Mouse (Mus musculus) thymus, postnatal 4 days (tissue): ENCODE data around the gene 9530003J23Rik.
"Not testable (repeated sequence)": the region's sequence is repeated elsewhere in the genome, so short reads cannot be mapped to it uniquely, and the experiment has no call there.

ENCODE experiments used
- DNase-seq: peaks from one replicate; pipeline ENCODE4 v3.0.0; 2021

9530003J23Rik gene

DNA sequence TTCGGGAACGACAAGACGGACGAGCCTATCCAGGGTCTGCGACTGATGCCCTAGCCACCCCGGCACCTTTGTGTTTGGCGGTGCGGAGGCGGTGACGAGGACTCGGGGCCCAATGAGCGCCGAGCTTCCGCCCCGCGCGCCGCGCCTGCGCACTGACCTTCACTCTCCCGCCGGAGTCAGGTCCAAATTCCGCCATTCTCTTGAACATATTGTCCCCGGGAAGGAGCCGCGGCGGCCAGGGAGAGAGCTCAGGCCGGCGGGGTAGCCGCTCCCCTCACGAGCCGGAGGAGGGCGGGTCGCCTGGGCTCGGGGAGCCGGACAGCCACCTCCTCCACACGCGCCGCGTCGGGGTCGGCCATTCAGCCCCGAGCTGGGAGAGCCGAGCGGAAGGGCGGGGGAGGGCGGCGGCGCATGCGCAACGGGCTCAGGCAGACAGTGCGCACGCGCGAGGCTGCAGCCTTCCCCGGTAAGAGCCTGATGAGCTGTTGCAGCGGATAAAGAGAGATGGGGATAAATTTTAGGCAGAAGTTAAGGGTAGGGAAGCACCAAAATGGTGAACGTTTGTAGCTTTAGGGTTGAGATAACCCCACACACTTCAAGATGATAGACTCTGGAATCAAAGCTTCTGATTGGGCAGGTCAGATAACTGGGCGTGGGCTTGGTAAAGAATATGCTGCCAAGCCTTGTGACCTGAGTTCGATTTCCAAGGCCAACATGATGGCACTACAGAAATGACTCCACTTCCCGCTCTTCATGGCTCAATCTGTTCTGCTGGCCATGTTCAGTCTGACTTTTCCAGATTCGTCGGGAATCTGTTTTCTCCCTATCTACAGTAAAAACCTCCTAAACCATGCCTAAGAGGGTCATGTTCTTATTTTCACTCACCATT lies 14.2 kb downstream of the 9530003J23Rik start, which contains the start of gene Yeats4:
Gene Yeats4 (minus strand): TSS at position 406 of the 889 bp plus-strand sequence.
- peak; percentile 98 for DNase-seq

DNA sequence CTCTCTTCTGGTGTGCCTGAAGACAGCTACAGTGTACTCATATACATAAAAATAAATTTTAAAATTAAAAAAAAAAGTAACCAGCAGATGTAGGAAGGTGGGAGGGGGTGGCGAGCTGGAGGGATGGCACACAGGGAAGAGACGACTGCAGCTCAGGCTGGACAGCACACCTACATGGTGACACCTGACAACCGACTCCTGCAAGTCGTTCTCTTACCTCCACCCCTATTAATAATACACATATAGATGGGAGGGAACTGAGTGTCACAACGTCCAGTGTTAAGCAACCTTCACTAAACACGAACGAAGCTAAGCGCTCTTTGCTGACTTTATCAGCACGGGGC lies 14.8 kb downstream of the 9530003J23Rik start:
- no peak for DNase-seq

- DNase-seq = no peak
Measured at GRCm38 (mm10) chr10:117222821-117223220, 15.7 kb downstream of the 9530003J23Rik start.

DNA sequence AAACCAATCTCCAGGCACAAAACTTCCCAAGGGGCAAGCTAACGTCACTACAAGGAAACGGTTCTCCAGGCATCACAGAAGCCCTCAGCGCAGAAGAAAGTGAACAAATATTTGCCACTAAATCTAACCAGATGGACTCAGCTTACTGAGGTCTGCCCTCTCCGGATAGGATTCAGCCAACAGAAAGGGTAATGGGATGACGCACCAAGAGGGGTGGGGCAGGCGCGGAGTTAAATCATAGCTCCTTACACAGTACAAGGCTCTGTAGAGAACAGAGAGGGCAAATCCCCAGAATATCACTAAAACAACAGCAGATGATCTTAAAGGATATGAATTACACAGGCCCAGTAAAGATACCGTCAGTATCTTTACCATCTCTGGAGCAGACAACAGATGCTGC lies 20.2 kb downstream of the 9530003J23Rik start:
- no peak for DNase-seq

- DNase-seq = no peak
Measured at GRCm38 (mm10) chr10:117217246-117217840, 21.2 kb downstream of the 9530003J23Rik start.

GRCm38 (mm10) chr10:117216793-117217192 lies 21.7 kb downstream of the 9530003J23Rik start:
- peak; percentile 84 for DNase-seq

DNA sequence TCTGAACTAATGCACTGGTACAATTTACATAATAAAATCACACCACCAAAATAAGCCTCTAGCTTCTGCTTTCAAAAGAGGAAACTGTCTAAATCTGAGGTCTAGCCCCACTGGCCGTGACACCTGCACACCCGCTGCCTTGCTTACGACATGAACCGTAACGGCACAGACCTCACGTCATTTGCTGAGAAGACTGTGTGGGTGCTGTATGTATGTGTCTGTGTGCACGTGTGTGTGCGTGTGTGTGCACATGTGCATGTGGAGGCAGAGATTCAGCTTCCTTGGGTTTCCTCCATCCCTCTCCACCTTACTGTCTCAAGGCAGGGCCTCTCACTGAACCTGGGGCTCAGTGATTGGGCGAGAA lies 22.4 kb downstream of the 9530003J23Rik start:
- DNase-seq = peak; percentile 27

GRCm38 (mm10) chr10:117215409-117216131 lies 22.9 kb downstream of the 9530003J23Rik start:
- DNase-seq = peak; percentile 46

- DNase-seq = no peak
Measured at GRCm38 (mm10) chr10:117211023-117211422, 27.5 kb downstream of the 9530003J23Rik start.

DNA sequence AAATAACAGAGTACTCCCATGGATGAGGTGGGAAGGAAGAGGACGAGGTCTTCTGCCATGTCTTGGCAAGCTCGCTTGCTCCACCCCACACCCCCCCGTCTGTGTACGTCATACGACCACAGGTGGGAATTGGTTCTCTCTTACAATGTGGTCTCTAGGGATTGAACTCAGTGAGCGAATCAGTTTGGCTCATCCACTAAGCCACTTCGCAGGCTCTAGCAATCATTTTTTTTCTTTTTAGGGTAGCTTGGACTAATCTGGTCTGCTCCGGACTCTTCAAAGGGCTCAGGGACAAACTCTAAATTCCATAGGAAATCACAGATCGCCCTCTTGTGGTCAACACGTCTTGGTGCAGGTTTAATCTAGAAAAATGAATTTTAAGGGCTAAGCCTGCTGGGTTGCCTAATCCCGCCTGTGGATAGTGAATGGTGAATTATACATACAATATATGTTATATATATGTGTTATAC lies 29.0 kb downstream of the 9530003J23Rik start:
- DNase-seq = peak; percentile 54

DNA sequence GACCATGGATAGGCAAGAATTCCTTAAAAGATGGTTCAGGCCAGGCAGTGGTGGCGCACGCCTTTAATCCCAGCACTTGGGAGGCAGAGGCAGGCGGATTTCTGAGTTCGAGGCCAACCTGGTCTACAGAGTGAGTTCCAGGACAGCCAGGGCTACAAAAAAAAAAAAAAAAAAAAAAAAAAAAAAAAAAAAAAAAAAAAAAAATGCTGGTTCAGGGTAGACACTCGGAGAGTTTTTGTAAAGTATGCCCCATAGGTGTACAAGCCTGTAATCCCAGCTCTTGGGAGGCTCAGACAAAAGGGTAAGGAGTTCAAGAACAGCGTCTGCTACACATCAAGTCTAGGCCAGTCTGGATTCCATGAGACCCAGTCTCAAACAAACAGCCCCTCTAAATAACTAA lies 29.7 kb downstream of the 9530003J23Rik start:
- DNase-seq = not testable (repeated sequence)

DNA sequence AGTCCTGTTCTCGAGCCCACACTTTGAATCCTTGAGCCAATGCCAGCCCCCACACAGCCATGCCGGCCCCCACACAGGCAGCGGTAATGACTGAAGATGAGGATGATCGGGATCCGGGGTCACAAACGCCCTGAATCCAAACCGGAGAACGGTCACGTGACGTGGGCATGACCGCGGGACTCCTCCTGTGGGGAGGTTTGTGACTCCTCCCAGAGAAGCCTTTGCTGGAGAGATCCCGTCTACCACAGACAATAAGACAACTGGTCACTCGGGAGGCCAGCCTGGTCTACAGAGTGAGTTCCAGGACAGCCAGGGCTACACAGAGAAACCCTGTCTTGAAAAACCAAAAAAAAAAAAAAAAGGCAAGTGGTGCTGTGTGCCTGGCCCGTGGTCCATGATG lies 30.3 kb downstream of the 9530003J23Rik start:
- no peak for DNase-seq

- DNase-seq = no peak
Measured at GRCm38 (mm10) chr10:117206070-117206469, 32.4 kb downstream of the 9530003J23Rik start.

DNA sequence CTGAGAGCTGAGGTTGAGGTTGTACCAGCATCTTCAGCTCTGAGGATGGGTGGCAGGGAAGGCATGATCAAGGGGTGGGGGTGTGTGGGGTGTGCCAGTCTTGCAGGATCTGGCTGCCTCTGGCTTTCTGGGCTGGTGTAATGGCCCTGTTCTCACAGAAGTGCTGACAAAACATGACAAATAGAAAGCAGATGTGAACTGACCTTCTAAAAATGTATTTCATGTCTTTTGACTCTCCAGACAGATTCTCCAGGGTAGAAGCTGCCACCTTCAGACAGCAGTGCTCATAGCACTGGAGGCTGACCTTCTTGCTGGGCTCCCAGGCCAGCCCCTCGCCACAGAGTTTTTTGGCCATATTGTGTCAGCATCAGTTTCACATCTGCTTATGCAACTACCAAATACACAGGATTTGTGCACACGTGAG lies 34.9 kb downstream of the 9530003J23Rik start:
- no peak for DNase-seq

DNA sequence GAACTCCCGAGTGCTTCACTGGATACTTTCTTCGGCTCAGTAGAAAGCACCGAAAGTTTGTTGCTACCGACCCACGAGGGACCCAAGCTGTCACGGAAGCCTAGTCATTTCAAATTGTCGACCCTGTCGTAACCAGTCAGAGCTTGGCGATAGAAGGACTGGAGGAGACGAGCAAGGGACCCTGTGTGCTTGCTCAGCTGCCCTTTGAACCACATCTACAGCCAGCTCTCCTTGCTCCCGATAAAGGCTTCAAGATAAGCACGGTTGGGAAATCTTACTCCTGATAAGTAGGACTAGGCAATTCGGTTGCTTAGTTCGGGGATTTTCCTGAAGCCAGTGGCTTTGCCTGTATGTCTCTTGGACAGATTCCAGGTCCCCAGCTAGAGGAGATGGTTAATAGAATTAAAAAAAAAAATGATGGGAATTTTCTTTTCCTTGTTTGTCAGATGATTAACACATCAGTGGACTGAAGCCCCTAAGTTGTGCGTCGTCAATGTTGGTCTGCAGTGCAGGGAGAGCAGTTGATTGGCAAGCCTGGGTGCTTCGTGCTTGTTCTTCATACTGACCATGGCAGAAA lies 35.4 kb downstream of the 9530003J23Rik start:
- DNase-seq = no peak

DNA sequence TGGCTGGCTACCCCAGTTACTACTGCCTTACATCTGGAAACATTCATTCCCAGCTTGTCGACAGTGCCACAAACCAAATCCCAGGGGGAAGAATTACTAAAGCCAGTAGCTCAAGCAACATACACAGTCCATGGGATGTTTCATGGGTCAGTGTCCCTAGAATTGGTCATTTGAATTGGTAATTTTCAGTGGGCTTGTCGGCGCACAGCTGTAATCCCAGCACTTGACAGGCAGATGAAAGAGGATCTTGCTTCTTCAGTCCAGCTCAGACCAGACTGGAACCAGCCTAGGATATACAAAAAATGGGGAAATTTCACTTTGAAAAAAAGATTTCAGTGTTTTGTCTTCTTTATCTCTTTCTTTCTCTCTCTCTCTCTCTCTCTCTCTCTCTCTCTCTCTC lies 38.8 kb downstream of the 9530003J23Rik start:
- DNase-seq = no peak

GRCm38 (mm10) chr10:117196696-117197095 lies 41.8 kb downstream of the 9530003J23Rik start:
- DNase-seq = no peak

DNA sequence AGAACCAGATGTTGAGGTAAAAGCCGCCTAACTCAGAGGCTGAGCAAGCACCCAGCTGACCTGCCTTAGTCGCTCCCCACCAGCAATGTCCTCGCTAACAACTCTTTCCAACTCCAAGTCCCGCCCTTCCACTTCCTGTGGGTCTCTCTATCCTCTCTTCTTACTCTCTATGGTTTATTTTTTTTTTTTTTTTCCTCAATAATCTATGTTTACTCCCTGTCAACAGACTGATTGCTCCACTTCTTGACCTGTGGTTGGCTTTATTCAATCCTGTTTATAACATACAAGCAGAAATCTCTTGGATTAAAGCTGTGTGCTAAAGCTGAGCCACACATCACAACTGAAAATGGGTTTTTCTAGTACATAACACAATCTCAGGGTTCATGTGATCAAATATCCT lies 42.8 kb downstream of the 9530003J23Rik start:
- DNase-seq = no peak

DNA sequence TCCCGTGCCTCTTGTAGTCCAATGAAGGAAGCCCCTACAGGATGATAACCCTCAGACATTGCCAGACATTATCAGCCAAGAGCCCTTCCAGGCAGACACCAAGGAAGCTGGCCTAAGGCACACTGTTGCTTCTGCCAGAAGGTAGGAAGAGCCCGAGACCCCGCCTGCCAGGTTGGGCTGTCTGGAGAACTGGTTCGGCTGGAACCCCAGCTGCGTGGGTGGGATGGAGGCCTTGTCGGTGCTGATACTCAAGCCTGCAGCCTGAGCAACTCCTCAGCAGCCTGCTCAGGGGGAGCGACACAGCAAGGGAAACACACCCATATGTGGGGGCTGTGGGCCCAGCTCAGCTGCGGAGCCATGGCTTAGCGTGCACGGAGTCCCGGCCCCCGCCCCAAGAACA lies 43.5 kb downstream of the 9530003J23Rik start:
- DNase-seq = no peak

DNA sequence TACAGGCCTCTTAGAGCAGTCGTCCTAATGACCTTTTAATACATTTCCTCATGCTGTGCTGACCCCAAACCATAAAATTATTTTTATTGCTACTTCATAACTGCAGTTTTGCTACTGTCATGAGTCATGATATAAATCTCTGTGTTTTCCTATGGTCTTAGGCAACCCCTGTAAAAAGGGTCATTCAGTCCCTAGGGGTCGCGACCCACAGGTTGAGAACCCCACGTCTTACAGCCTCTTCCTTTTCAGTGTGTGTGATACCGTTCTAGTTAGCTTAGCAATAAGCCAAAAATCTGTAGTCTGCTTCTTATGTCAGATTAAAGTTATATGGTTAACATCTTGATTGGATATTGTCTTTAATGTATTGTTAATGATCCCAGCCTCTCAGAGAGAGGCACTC lies 45.1 kb downstream of the 9530003J23Rik start:
- DNase-seq = no peak

- DNase-seq = no peak
Measured at GRCm38 (mm10) chr10:117185399-117186089, 53.0 kb downstream of the 9530003J23Rik start.
